Mouse (Mus musculus) limb, embryonic 11.5 days (tissue): ENCODE data around the gene Decr2. TPM values are rescaled to one million over a fixed set of nuclear protein-coding genes. Genes with fewer than 3 reads are reported as not detected.

Experiments
- ATAC-seq: fragments of 200-750 bp; cut with Nextera tagmentation; 2 replicates; pipeline ENCODE4 v1.8.0; 2017; ENCODE audit warnings: low read depth; ENCODE audit not compliant: insufficient number of reproducible peaks, low FRiP score, low TSS enrichment
- DNase-seq: peaks from one replicate; pipeline ENCODE4 v3.0.0-alpha.2; 2015; ENCODE audit warnings: low spot score
- H3K27ac ChIP-seq: fragments of 300-500 bp; sonication (generic); replicated peaks from 2 replicates; pipeline ENCODE4 v1.5.1; 2014; ENCODE audit warnings: low read depth, mild to moderate bottlenecking, low read length
- H3K27me3 ChIP-seq: fragments of 300-500 bp; sonication (generic); 2 replicates; pipeline ENCODE4 v1.6.1; 2014; ENCODE audit warnings: mild to moderate bottlenecking, low read length, mixed read lengths; ENCODE audit not compliant: control insufficient read depth, insufficient read depth
- H3K36me3 ChIP-seq: fragments of 300-500 bp; sonication (generic); 2 replicates; pipeline ENCODE4 v1.6.1; 2014; ENCODE audit warnings: mild to moderate bottlenecking, low read length, moderate library complexity, mixed read lengths; ENCODE audit not compliant: control insufficient read depth, insufficient read depth
- H3K4me1 ChIP-seq: fragments of 300-500 bp; sonication (generic); 2 replicates; pipeline ENCODE4 v1.6.1; 2014; ENCODE audit warnings: low read length, mixed read lengths; ENCODE audit not compliant: control insufficient read depth, insufficient read depth
- H3K4me2 ChIP-seq: fragments of 300-500 bp; sonication (generic); 2 replicates; pipeline ENCODE4 v1.6.1; 2014; ENCODE audit warnings: low read depth, mild to moderate bottlenecking, moderate library complexity; ENCODE audit not compliant: severe bottlenecking
- H3K4me3 ChIP-seq: fragments of 300-500 bp; sonication (generic); 2 replicates; pipeline ENCODE4 v1.5.1; 2014; ENCODE audit warnings: low read depth, low read length
- H3K9ac ChIP-seq: fragments of 300-500 bp; sonication (generic); 2 replicates; pipeline ENCODE4 v1.6.1; 2014; ENCODE audit warnings: mild to moderate bottlenecking, low read length
- H3K9me3 ChIP-seq: fragments of 300-500 bp; sonication (generic); 2 replicates; pipeline ENCODE4 v1.6.1; 2016; ENCODE audit warnings: low read length; ENCODE audit not compliant: control insufficient read depth
- WGBS: fragments of 180-500 bp; shearing (Covaris S2); extraction: QIAGEN DNeasy Blood & Tissue Kit; methylation state at CpG from one replicate; pipeline ENCODE4 v1.1.7; 2014; 5-methylcytosine and 5-hydroxymethylcytosine counted together
- polyA plus RNA-seq: library from polyadenylated mRNA; unstranded; fragments of >200 nt; fragmentation: Nextera tagmentation; extraction: Ambion mirVana; gene quantifications from 2 replicates; pipeline ENCODE4 v1.2.1, GENCODE M21; 2014

The Decr2 gene
- polyA plus RNA-seq, result 19.0 and 22.3 TPM in 2 replicates

DNA sequence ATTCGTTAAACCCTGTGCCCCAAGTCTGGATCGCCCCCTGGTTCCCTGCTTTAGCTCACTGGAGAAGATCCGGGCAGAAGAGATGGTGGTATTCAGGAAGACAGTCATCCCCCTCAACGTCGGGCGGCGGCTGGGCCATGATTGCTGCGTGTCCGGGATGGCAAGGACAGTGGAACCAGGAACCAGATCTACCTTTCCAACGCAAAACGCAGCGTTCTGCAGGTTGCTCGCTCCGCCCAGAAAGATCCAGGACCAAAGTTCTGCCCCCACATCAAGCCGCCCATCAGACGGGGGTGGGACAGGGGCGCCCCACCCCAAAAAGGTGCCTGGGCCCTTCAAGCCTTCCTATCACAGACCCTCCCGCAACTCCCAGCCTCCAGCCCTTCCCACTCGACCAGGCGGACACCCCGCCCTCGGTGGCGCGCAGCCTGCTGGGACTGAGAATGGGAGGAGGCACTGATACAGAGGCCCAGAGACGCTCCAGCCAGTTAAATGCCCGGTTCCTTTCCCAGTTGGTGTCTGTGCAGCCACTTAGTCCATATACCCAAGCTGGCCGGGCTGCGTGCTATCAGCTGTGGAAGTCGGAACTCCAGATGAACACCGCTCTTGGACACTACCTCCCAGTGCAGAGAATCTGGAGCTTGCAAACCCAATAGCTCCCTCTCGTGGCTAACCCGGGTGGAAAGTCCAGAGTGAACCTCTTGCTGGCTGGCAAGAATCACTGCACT, at the start of gene Decr2:
Gene Decr2, minus strand, starts transcription at position 433 of the 728 bp plus-strand sequence.
- Histone ChIP-seq H3K4me2 (peak within 1 kb of the TSS; percentile 67), H3K4me3 (peak within 1 kb of the TSS; percentile 42), H3K27me3 (no peaks in the 10 kb centered on the region), H3K9ac (peak within 1 kb of the TSS; percentile 62), H3K27ac (no peak within 1 kb of the TSS), H3K9me3 (no peaks in the 10 kb centered on the region), H3K36me3 (peaks cover 3% of the 10 kb centered on the region; the same call in 1 of the 2 replicates), H3K4me1 (no peaks in the 10 kb centered on the region)
- 2% methylated on average over 32 of the region's 32 CpGs for WGBS
- peak; percentile 93 for DNase-seq
- peak; percentile 80 for ATAC-seq

DNA sequence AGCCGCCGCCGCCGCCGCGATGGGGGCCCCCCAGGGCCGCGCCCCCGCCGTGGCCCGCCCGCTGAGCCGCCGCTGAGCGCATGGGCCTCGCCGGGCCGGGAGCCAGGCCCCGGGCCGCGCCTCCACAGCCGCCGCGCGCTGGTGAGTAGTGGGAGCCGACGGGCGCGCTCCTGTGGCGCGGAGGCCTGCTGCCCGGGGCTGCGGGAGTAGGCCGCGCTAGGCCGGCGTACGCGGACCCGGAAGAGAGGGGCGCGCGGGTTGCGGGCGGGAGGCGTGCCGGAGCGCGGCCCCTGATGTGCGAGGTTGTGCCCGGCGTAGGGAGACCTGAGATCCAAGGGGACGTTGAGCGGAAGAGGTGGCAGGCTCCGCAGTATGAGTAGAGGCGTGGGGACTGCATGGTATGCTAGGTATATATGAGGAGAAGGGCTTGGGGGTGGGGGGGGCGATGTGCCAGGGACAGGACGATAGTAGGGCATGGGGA, 48.8 kb upstream of the Decr2 start:
- Histone ChIP-seq H3K4me1 (peaks cover 12% of the 10 kb centered on the region), H3K36me3 (peaks cover 8% of the 10 kb centered on the region; the same call in 1 of the 2 replicates), H3K9ac (peak overlapping the region; percentile 97), H3K27me3 (no peaks in the 10 kb centered on the region), H3K4me2 (peak overlapping the region; percentile 84), H3K9me3 (no peaks in the 10 kb centered on the region), H3K4me3 (peak overlapping the region; percentile 89), H3K27ac (peak overlapping the region; percentile 94)
- under 1% methylated on average over 47 of the region's 58 CpGs for WGBS
- ATAC-seq (peak; percentile 24), DNase-seq (peak; percentile 55)

DNA sequence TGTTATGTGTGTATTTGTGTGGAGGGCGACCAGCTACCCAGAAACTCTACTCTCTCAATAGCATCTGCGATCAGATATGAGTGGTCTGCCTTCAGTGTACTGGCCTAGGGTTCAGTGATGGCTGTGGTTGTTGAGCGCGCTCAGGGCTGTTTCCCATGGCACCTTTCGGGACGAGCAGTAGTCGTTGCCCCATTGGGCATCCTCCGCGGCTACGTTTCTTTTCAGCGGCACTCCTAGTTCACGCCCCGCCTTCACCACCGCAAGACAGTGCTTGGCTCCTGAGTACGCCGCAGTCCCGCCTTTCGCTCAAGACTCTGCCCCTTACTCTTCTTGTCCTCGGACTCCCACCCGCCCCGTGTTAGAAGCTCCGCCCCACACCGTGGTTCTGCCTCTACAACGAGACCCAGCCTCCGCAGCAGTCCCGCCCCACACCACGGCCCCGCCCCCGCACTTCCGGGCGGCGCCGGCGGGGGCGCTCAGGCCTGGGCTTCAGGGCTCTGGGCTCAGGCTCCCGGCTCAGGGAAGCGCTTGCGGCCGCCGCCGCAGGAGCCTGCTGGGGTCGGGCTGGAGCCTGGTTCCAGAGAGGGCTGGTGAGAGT, 48.2 kb upstream of the Decr2 start, which contains the start of gene Axin1:
Gene Axin1, plus strand, starts transcription at position 450 of the 598 bp plus-strand sequence.
- WGBS, result under 1% methylated on average over 42 of the region's 42 CpGs
- H3K4me3 ChIP-seq, result peak within 1 kb of the TSS; percentile 89
- H3K4me1 ChIP-seq, result peaks cover 12% of the 10 kb centered on the region
- DNase-seq (peak; percentile 98), ATAC-seq (peak; percentile 99)
- H3K4me2 ChIP-seq, result peak within 1 kb of the TSS; percentile 84
- H3K9ac ChIP-seq, result peak within 1 kb of the TSS; percentile 97
- peak within 1 kb of the TSS; percentile 94 for H3K27ac ChIP-seq
- H3K27me3 ChIP-seq, result no peaks in the 10 kb centered on the region
- no peaks in the 10 kb centered on the region for H3K9me3 ChIP-seq
- peaks cover 6% of the 10 kb centered on the region; the same call in 1 of the 2 replicates for H3K36me3 ChIP-seq

DNA sequence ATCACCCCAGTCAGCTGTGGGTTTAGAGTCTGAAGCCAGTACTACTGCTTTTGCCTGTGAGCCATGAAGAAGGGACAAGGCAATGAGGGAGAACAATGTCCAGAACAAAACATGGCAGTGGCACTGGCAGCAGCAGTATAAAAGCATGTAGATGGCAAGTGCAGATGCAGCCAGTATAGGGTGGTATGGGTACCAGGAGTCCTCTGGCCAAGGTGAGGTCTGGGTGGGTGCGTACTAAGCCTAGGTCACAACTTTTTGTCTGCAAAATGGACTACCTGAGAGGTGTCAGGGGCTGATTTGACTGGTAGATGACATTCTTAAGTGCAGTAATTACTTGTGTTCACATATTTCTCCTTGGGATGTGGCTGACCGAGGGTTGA, 47.6 kb upstream of the Decr2 start:
- no peaks in the 10 kb centered on the region for H3K27me3 ChIP-seq
- no peaks in the 10 kb centered on the region for H3K9me3 ChIP-seq
- H3K4me3 ChIP-seq, result peak overlapping the region; percentile 89
- ATAC-seq (no peak), DNase-seq (no peak)
- H3K4me1 ChIP-seq, result peaks cover 12% of the 10 kb centered on the region
- peak overlapping the region; percentile 68; the same call in 1 of the 2 replicates for H3K27ac ChIP-seq
- 69% methylated on average over 2 of the region's 2 CpGs for WGBS
- H3K4me2 ChIP-seq, result peak overlapping the region; percentile 84
- H3K9ac ChIP-seq, result peak overlapping the region; percentile 97
- H3K36me3 ChIP-seq, result peaks cover under 1% of the 10 kb centered on the region; the same call in 1 of the 2 replicates

DNA sequence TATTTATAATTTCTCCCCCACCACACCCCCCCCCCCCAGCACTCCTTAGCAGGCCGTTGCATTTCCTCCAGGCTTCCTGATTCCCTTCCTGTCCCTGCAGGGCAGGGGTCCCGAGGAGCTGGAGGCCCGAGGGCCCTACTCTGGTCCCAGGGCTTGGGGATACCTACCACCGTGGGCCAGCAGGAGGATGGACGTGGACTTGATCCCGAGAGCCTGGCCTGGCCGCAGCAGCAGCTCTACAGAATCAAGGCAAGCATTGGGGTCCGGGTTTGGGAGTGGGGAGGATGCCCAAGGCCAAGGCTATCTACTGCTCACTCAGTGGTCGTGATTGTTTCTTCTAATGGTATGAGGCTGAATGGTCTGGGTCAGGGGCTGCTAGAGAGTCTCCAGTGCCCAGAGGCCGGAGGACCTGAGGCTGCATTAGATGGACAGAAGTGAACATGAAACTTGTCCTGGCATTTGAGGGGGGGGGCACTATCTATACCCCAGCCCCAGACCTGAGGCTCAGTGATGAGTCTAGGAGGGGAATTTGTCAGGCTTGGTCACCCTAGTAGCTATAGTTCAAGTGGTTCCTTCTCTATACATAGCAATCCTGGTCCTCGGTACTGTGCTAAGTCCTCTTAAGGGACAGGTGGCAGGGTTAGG, 47.1 kb upstream of the Decr2 start:
- Histone ChIP-seq H3K4me3 (no peak overlapping the region), H3K9ac (peak overlapping the region; percentile 97; the same call in 1 of the 2 replicates), H3K4me1 (peaks cover 12% of the 10 kb centered on the region), H3K4me2 (no peak overlapping the region), H3K27ac (no peak overlapping the region), H3K27me3 (no peaks in the 10 kb centered on the region), H3K9me3 (no peaks in the 10 kb centered on the region), H3K36me3 (no peaks in the 10 kb centered on the region)
- ATAC-seq, result no peak
- WGBS, result 87% methylated on average over 11 of the region's 11 CpGs
- DNase-seq, result no peak

DNA sequence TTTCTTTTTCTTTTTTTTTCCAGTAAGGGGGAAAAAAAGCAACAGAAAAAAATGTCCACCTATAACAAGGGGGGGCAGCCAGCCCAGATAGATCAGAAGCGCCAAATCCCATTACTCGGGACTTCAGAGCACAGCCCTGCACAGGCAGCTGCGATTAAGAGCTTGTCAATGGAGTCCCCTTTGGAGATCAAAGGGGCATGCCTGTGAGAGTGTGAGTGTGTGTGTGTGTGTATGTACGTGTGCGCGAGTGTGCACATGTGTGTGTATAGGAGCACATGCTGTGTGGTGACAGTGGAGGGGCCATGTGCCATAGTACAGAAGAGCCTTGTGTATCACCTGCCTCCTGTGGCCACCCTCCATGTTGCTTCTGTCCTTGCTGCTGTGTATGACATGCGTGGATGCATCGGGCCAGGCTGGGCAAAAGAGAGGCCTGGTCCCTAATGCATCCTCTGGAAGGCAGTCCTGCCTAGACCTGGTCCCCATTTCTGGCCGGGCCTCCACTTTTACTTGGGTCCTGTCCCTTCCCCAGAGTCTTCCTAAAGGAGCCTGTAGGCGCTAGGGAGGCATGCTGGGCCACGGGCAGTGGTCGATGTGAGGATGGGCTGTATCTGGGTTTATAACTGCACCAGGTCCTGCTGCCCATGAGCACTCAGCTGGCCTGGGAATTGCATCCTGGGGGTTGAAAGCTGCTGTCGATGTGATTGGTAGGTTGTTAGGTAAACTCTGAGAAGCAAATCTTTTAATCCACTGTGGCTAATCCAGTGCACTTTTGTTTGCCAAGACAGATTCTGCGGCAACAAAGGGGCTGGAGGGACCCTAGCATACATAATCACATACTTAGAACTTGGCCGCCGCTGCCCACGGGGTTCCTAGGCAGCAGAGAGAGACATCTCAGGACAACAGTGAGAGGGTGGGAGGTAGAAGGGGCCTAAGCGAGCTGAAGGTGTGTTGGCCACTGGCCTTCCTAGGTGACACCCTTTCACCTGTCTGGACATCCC, 42.0 kb upstream of the Decr2 start:
- Histone ChIP-seq H3K4me3 (no peak overlapping the region), H3K9ac (no peak overlapping the region), H3K4me2 (no peak overlapping the region), H3K27ac (no peak overlapping the region), H3K27me3 (no peaks in the 10 kb centered on the region), H3K36me3 (peaks cover 2% of the 10 kb centered on the region; the same call in 1 of the 2 replicates), H3K4me1 (no peaks in the 10 kb centered on the region), H3K9me3 (no peaks in the 10 kb centered on the region)
- WGBS, result 90% methylated on average over 18 of the region's 18 CpGs
- DNase-seq (no peak), ATAC-seq (no peak)

DNA sequence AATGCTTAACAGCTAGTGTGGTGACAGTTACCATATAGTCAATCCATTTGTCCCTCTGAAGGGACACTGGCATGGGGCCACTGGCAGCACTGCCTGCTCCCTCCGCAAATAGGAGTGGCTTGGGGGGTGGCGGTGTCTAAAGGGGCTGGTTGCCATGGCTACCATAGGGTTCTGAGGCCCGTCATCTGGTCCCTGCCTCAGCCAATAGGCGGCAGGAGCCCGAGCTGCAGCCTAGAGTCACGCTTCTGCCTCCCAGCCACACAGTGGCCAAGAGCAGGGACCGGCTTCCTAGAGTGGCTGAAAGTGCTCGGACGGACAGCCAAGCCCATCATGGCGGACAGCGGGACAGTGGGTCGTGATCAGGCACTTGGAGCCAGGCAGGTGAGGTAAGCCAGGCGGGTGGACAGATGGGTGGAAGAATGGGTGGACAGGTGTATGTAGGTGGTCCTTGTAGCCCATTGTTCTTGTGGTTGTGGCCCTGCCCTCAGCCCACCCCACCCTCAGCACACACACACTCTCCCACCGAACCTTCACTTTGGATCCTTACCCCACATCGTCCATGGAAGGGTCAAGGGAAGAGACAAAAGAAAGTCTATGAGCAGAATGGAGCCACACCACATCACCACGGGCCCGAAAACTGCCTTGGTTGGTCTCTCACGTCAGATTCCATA, 41.1 kb upstream of the Decr2 start:
- Histone ChIP-seq H3K4me3 (no peak overlapping the region), H3K27me3 (no peaks in the 10 kb centered on the region), H3K9me3 (no peaks in the 10 kb centered on the region), H3K27ac (no peak overlapping the region), H3K36me3 (peaks cover 5% of the 10 kb centered on the region; the same call in 1 of the 2 replicates), H3K4me2 (no peak overlapping the region), H3K4me1 (no peaks in the 10 kb centered on the region), H3K9ac (no peak overlapping the region)
- DNase-seq, result no peak
- no peak for ATAC-seq
- 88% methylated on average over 18 of the region's 18 CpGs for WGBS
